Mouse (Mus musculus) layer of hippocampus, adult 2 months (tissue): ENCODE results near the gene Glt28d2. TPM values are rescaled to one million over a fixed set of nuclear protein-coding genes. Genes with fewer than 3 reads are reported as not detected.
"Not testable (repeated sequence)": the region's sequence is repeated elsewhere in the genome, so short reads cannot be mapped to it uniquely, and the experiment has no call there.

Experiments
- DNase-seq, 2 experiments: peaks; one replicate each; pipeline ENCODE4 v3.0.0; 2022; ENCODE audit warnings: low spot score in 2 of 2
- H3K27ac ChIP-seq: fragments of 200-600 bp; 2 replicates; pipeline ENCODE4 v1.8.1; 2022
- H3K4me3 ChIP-seq: fragments of 200-600 bp; 2 replicates; pipeline ENCODE4 v1.8.1; 2022; ENCODE audit warnings: mild to moderate bottlenecking
- CTCF ChIP-seq: fragments of 200-600 bp; conservative IDR thresholded peaks from 2 replicates; pipeline ENCODE4 v1.8.1; 2022; ENCODE audit warnings: antibody characterized with exemption, mild to moderate bottlenecking, moderate library complexity
- long read RNA-seq, 2 experiments: library from polyadenylated mRNA; stranded (forward); transcript quantifications; one replicate each; pipeline ENCODE4 v2.0.0; 2021; ENCODE audit warnings: borderline mapping rate in 2 of 2
- total RNA-seq, 2 experiments: library from RNA; stranded (reverse); gene quantifications; 2 replicates each; pipeline ENCODE4 v1.2.3; 2021

Gene Glt28d2
- under 1 TPM; 0.13 to 0.22 TPM for total RNA-seq
- long read RNA-seq, experiment 1 = 0 reads
- long read RNA-seq, experiment 2, partial matches to known transcripts = 0 of 1 reads
- long read RNA-seq, experiment 2, other reads (novel, unspliced or antisense) = 1 of 1 reads

DNA sequence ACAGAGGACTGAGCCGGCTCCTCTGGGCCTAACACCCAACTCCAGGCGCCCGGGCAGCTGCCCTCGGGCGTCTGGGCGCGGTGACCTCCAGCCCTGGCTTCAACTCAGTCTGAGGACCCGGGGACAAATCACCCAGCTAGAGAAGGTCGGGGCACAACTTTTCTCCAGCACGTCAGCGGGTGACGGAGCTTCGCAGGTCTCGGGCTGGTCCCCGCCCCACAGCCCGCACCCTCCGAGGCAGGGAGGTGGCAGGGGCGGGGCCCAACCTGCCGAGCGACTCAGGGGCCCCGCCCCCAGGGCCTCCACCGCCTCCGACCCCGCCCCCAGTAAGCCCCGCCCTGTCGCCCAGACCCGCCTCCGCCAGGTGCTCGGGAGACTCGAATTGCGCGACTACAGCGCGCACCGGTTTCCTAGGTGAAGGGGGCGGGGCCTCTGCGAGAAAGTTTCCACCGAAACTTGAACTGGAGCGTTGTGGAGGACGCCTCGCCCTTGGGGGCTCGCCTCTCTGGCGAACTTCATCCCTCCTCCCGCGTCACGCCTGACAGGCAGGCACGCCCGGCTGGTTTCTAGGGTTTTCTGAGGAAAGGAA, at the start of gene Glt28d2, which contains the start of gene Gm37240:
Glt28d2 (minus strand) TSS at position 278 of the 589 bp plus-strand sequence.
Gm37240 (minus strand) TSS at position 280 of the 589 bp plus-strand sequence.
- peak within 1 kb of the TSS; percentile 71 for H3K4me3 ChIP-seq
- 0 out of 2 replicates have a peak within 1 kb of the TSS, but pooled peaks have one; percentile 11 for H3K27ac ChIP-seq
- no peak for TF ChIP-seq CTCF
- peak; percentile 26 to 43 for DNase-seq

DNA sequence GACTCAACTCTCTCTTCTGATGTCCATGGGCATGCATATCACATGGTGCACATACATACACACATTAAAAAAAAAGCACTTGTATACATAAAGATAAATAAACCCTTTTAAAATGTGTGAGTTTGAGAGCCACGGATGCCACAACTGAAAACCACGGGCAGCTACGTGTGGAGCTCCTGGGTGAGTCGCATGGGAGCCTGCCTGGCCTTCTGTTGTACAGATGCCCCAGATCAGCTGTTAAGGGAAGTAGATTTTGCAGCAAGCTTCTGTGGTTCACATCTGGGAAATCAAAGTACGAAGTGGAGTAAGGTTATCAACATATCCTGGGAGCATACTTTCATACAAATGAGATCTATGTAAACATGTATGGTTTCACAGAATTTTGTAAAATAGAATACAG, 46.3 kb upstream of the Glt28d2 start:
- TF ChIP-seq CTCF = no peak
- no peak overlapping the region for H3K27ac ChIP-seq
- H3K4me3 ChIP-seq = no peak overlapping the region
- no peak for DNase-seq

DNA sequence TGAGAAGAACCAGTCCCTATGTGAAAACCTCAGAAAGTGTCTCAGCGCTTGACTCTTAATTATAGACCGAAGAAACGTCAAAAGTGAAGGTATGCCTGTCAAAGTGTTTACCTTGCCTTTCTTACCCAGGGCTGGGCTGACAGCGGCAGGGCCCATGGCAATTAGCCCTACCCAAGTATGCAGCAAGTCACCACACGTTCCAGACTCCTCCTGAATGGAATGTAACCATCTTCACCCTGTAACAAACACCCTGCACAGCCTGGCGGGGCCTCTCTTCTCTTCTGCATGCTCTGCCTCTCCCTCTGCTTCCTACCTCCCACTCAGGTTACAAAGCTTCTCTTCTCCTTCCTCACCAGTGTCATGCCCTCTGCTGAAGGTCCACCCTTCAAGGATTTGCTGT, 44.5 kb upstream of the Glt28d2 start:
- no peak overlapping the region for H3K27ac ChIP-seq
- no peak for TF ChIP-seq CTCF
- DNase-seq = no peak
- H3K4me3 ChIP-seq = no peak overlapping the region

DNA sequence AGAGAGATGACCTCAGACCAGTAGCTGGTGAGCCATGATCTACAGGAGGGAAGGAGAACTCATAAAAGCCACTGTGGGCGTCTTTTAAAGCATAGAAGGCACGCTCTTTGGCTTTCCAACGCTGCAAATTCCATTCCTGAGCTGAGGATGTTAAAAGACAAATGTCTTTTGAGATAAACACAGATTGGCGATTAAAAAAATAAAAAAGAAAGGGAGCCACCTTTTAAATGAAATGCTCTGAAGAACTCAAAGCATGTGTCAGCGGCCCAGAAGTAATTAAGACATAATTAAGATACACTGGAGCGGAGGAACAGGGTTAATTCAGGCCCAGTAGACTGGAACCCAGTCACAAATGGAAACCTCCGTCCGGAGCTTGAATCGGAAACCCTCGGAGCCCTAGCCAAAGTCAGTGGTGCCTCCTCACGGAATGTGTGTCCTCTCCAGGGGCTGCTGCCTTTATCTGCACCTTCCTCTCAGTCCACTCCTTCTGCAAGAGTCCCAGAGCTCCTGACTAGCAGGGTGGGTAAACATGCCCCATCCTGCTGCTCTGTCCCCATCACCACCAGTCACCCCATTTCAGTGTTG, 43.4 kb upstream of the Glt28d2 start:
- H3K4me3 ChIP-seq = no peak overlapping the region

DNA sequence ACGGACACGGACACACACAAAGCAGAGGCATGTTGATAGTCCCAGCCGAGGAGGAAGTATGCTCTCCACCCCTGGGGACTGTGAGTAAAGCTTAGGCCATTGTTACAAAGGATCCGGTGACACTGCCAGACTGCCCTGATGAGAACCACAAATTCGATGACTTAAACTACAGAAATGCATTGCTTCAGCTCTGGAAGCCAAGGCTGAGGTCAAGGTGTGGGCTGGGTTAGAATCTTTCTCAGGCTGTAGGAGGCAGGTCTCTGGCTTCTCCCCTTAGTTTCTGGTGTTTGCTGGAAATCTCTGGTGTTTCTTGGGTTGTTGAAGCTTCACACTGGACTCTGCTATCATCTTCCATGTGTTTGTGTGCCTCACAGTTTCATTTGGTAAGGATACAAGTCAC, 42.4 kb upstream of the Glt28d2 start:
- DNase-seq = no peak
- H3K4me3 ChIP-seq = no peak overlapping the region
- H3K27ac ChIP-seq = no peak overlapping the region
- TF ChIP-seq CTCF = no peak

More for the DNA sequence above, 43.4 kb upstream of the Glt28d2 start:
- no peak for TF ChIP-seq CTCF
- no peak for DNase-seq
- no peak overlapping the region for H3K27ac ChIP-seq

DNA sequence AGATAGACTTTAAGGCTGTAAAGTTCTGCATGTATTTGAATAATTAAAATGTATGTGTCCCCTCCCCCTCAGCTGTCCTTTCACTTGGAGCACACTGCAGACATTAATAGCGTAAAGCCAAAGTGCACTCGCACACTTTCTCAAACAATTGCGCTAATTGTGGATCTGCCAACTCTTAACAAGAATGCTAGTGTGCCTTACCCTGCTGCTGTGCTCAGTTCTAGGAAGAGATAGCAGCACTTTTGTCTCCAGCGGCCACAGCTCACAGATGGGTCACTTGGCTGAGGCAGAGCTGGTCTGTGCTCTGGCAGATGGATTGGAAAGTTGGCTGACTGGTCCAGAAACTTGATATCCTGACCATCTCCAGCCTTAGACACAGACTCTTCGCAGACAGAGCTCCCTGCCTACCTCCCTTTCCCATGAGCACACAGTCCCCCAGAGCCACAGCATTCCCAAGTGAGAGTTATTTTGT, 40.9 kb upstream of the Glt28d2 start:
- DNase-seq = peak in 1 of 2 experiments; percentile 46
- TF ChIP-seq CTCF = no peak
- H3K4me3 ChIP-seq = no peak overlapping the region
- H3K27ac ChIP-seq = no peak overlapping the region

DNA sequence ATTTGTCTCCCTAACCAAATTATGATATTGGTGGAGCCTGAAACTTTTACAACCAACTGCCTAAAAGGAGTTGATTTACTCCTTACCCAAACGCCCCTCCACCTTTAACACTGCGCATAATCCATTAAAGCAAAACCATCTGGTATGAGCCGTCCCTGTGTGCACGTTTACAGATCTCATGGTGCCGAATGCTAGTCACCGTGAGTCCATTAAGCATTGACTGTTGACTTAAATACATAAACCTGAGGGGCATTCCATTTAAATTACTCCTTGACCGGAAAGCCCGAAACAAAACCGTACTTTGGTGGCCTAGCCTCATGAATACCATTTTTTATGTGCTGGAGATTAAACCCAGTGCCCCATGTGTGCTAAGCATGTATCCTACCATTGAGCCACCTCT, 40.0 kb upstream of the Glt28d2 start:
- Histone ChIP-seq H3K4me3 (no peak overlapping the region), H3K27ac (no peak overlapping the region)
- no peak for TF ChIP-seq CTCF
- no peak for DNase-seq

DNA sequence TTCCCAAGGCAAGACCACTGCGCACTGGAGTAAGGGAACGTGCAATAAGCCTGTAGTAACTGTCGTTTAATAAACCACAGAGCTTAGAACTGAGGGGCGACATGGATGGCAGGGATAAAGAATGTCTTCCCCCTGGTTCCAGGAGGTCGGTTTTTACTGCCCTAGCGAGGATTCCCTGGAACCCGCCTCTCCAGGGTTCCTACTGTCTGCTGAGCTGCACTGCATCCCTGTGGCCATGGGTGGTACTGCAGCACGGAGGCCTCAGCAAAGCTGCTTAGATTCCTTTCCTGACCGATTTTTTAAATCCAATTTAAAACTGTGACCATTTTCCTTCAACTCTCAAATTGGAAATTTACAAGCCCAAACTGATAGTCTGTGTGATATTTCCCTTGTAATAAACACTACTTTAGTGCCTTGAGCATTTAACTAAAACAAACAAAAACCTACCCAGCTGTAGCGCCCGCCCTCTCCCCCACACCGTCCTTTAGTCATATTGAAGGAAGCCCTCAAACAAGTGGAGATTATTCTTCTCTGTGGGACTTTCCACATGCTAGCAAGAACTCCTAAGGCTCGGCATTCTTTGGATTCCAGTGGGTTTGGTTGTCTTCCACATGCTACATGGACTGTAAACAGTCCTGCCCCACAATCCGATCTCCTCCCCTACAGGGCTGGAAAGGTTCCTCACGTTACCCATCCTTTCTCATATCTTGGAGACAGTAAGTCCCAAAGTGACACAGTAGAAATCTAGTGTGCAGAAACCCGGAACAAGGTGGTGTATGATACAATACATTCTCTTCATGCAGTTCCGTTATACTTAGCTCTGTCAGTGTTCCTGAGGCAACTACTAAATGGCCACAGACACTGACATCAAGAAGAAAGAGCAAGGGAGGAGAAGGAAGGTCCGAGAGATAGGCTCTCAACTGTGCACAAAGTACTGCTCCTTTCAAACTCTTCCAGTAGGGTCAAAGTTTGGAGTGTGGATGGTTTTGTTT, 36.9 kb upstream of the Glt28d2 start:
- Histone ChIP-seq H3K27ac (no peak overlapping the region), H3K4me3 (peak overlapping the region; percentile 26; the same call in 1 of the 2 replicates)
- TF ChIP-seq CTCF = peak; percentile 100
- DNase-seq = peak; percentile 77 to 90

DNA sequence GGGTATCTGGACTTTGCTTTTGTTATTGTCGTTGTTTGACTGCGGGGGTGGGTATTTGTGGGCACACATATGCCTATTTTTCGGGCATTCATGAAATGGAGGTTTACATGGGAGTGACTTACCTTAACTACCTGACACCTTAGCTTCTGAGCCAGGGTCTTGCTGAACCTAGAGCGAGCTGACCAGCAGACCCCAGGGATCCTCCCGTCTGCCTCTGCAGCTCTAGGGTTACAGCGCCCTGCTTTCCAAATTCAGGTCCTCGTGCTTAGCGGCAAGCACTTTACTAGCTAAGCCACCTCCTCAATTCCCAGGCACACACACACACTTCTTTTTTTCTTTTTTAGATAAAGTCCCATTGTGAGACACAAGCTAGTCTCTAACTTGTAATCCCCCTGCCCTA, 36.0 kb upstream of the Glt28d2 start:
- Histone ChIP-seq H3K4me3 (no peak overlapping the region), H3K27ac (no peak overlapping the region)
- DNase-seq = no peak
- TF ChIP-seq CTCF = no peak

DNA sequence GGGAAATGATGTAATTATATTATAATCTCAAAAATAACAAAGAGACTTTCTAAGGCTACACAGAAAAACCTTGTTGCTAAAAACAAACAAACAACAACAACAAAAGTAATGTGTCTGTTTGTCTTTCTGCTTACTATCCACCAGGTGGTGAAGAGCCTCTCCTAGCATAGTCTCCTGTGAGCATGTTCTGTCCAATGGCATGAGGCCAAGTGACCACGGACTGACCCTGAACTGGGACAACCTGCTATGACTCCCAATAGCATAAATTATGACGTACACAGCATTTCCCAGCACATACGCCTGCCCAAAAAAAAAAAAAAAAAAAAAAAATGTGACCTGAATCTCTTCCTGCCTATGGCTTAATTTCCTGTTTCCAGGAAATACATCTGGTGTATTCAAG, 35.0 kb upstream of the Glt28d2 start:
- no peak for DNase-seq
- Histone ChIP-seq H3K27ac (no peak overlapping the region), H3K4me3 (no peak overlapping the region)
- TF ChIP-seq CTCF = no peak

DNA sequence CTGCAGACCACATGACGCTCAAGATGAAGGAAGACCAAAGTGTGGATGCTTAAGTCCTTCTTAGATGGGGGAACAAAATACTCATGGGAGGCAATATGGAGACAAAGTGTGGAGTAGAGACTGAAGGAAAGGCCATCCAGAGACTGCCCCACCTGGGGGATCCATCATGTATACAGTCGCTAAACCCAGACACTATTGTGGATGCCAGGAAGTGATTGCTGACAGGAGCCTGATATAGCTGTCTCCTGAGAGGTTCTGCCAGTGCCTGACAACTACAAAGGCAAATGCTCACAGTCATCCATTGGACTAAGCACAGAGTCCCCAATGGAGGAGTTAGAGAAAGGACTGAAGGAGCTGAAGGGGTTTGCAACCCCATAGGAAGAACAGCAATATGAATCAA, 33.4 kb upstream of the Glt28d2 start:
- DNase-seq = not testable (repeated sequence)

DNA sequence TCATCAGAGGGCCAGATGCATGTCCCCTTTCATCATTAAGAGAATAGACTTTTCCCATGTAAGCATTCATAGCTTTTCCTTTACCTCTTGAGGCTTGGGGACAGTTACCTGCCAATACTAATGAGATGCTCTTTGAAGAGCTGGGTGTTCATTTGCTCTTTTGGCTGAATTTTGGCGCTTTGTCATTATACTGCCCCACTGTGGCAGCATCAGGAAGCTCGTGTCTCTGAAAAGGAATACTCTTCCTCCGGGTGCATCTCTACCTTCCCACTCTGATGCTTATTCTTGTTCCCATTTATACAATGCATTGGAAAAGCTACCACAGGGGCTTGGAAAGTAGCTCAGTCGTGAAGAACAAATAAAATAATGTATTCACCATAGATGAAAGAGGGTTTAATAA, 30.3 kb upstream of the Glt28d2 start:
- TF ChIP-seq CTCF = peak; percentile 87
- Histone ChIP-seq H3K4me3 (no peak overlapping the region), H3K27ac (no peak overlapping the region)
- DNase-seq = peak in 1 of 2 experiments; percentile 51

More for the DNA sequence above, 33.4 kb upstream of the Glt28d2 start:
- not testable (repeated sequence) for H3K4me3 ChIP-seq, H3K27ac ChIP-seq

DNA sequence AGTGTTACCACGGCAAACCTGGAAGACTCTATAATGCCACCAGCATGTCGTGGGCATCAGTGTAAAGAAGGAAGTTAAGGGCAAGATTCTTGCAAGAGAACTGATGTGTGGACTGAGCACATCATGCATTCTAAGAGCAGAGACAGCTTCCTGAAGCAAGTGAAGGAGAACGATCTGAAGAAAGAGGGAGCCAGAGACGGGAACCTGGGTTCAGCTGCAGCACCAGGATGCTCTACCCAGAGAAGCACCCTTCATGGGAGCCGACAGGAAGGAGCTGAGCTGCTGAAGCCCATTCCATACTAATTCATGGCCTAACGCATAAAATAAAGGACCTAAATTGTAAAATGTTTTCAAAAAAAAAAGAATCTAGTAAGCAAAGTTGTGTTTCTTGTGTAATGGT, 27.5 kb upstream of the Glt28d2 start:
- no peak for TF ChIP-seq CTCF
- DNase-seq = no peak
- H3K27ac ChIP-seq = no peak overlapping the region
- no peak overlapping the region for H3K4me3 ChIP-seq
